Mouse (Mus musculus): ENCODE data around the gene Pex13.
"Not testable (repeated sequence)": the region's sequence is repeated elsewhere in the genome, so short reads cannot be mapped to it uniquely, and the experiment has no call there.

The Pex13 gene

GRCm38 (mm10) chr11:23647431-23647830, 18.3 kb downstream of the Pex13 start:
- DNase-seq (ENCODE audit: low spot score) = no peak

DNA sequence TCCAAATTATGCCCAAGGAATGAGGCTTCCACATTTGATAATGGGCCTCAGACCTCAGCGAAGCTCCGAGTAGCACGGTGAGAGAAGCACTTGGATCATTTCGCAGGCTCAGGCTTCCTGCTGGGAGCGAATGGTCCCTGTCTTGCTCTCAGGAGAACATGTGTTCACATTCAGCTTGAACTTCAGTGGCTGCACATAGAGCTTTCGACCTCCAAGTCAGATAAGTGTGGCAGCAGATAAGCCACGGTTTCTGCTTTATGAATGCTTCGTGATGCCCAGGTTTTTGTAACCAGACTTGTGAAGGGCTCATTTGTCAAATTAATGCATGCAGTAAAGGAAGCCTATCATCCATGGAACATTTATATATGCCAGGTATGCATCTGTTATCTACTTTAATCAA, 31.2 kb downstream of the Pex13 start:
- DNase-seq (ENCODE audit: low spot score) = no peak

- DNase-seq (ENCODE audit: low spot score) = no peak
Observed at GRCm38 (mm10) chr11:23633879-23634215, 31.9 kb downstream of the Pex13 start.

DNA sequence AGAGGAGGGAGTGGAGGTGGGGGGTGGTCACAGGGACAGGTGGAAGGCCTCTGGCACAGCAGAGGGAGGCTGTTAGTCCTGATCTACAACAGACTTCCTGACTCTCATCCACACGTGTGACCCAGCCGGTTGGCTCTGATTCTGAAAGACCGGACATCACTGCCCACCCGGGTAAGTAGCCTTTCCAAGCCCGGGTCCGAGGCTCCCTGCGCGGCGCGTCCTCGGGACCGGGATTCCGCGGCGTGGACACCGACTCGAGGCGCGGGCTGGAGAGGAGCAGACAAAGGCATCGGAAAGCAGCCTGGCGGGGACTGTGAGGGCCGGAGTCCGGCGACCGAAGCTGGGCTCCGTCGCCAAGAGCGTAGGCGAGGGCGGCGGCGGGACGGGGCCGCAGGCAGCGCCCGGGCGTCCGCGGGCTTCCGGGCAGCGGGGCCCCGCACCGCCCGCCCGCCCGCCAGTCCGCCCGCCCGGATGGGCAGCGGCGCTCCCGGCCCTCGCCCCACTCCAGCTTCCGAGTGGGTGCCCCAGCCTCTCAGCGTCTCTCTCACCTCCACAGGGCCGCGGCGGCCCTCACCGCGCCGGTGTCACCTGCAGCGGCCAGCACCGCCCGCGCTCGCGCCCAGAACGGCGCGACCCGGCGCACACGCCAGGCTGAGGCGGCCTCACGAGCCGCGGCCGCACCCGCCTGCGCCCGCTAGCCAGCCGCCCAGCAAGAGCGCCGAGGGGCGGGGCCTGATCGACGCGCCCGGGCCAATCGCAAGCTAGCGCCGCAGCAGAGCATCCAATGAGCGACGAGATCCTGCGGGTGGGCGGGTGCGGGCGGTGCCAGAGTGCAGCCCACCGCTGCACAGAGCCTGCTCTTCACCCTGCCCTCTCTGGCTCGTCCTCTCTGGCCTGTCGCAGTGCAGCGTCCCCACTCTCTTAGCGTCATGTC, 32.5 kb downstream of the Pex13 start, which contains the start of gene 0610010F05Rik:
Gene 0610010F05Rik (minus strand): TSS at position 695 of the 934 bp plus-strand sequence.
- DNase-seq (ENCODE audit: low spot score) = peak; percentile 97

DNA sequence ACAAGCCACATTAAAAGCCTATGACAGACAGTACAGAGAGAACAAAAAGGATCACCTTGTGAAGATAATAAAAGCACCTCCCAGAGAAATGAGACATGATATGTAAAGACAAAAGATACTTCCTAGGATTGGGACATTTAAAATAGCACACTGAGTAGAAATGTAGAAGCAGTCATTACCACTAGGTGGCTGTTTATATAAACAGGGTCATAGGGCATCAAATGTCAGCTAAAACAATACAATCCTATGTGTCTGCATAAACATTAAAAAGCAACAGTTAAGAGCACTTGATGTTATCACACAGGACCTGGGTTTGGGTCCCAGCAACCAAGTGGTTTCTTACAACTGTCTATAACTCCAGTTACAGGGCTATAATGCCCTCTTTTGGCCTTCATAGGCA, 35.1 kb downstream of the Pex13 start:
- peak; percentile 22 for DNase-seq (ENCODE audit: low spot score)

DNA sequence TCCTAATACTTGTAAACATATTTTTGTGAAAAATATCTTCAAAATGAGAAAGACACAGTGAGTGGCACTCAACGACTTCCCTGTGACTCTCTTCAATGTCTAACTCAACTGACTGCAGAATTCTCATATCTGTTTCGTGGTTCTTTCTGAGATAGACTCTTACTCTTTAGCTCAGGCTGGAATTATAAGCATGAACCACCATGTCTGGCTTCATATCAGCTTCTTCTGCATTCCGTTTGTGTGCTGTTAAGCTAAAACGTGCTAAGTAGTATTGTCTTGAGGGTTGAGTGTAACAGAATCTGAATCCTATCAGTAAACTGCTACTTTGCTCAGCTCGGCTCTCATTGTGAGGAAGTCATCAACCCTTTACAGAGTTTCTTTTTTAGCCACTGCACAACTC, 46.8 kb downstream of the Pex13 start:
- DNase-seq (ENCODE audit: low spot score) = no peak

DNA sequence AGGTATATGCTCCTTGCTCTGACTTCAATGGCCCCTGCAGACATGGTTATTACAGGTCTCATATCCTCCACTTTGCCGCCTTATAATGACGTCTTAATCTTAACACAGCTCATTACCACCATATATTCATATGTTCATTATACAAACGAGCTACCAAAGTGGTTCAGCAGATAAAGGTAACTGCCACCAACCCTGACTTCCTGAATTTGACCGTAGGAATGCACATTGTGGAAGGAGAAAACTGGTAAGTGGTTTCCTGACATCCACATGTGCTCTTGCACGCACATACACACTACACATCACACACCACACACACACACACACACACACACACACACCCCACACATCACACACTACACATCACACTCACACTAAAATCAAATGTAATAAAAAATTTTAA, 51.2 kb downstream of the Pex13 start:
- no peak for DNase-seq (ENCODE audit: low spot score)

DNA sequence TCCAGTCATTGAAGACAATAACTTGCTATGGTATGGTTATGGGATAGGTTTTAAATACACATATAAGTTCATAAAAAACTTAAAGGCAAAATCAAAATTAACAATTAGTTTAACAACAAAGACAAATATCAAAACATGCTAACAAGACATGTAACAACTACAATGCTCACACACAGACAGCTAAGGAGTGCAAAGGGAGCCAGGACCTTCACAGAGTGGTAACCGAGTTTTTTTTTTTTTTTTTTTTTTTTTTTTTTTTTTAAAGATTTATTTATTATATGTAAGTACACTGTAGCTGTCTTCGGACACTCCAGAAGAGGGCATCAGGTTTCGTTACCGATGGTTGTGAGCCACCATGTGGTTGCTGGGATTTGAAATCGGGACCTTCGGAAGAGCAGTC, 58.5 kb downstream of the Pex13 start:
- DNase-seq (ENCODE audit: low spot score) = not testable (repeated sequence)

Measured in retina, embryonic 14.5 days (tissue).